Mouse (Mus musculus) right cerebral cortex, postnatal 4 days (tissue): ENCODE results near the gene Caskin2.

Experiments
- DNase-seq: peaks from one replicate; pipeline ENCODE4 v3.0.0-alpha.2; 2022

Gene Caskin2

GRCm38 (mm10) chr11:115753485-115753884, 60.0 kb downstream of the Caskin2 start:
- DNase-seq, result no peak

DNA sequence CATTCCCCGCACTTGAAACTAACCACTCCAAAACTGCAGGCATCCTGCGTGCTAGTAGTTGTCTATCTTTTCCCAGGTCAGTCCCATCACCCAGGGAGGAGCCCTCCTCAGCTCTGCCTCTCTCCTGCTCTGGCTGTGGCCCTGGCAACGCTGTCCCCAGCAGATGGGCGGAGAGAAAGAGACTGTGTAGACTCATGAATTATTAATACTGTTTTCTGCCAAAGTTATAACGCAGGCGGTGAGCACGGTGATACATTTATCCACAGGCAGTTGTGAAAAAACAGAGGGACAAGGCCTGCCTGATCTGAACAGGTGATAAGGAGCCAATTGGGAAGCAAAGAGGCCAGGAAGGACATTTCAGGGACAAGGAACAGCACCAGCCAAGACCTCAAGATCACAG, 60.8 kb downstream of the Caskin2 start:
- DNase-seq, result no peak

GRCm38 (mm10) chr11:115751725-115752124, 61.7 kb downstream of the Caskin2 start:
- no peak for DNase-seq

DNA sequence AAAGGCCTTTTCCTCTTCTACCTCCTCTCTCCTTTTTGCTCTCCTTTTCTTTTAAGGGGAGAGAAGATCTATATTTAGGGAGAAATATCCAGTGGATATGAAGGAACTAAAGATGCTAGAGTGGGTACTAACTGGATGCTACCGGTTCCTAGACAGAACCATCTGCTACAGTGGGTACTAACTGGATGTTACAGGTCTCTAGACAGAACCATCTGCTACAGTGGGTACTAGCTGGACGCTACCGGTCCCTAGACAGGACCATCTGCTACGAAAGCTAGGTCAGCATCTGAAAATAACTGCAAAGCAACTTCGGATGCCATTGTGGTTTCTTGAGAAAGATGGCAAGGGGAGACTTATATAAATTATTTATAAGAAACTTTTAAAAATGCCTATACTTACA, 63.6 kb downstream of the Caskin2 start:
- no peak for DNase-seq
